Mouse (Mus musculus) cerebellum, adult 11-12 months (tissue): ENCODE data around the gene AI597479.

ENCODE experiments used
- DNase-seq: peaks from one replicate; pipeline ENCODE4 v3.0.0; 2022

The AI597479 gene

DNA sequence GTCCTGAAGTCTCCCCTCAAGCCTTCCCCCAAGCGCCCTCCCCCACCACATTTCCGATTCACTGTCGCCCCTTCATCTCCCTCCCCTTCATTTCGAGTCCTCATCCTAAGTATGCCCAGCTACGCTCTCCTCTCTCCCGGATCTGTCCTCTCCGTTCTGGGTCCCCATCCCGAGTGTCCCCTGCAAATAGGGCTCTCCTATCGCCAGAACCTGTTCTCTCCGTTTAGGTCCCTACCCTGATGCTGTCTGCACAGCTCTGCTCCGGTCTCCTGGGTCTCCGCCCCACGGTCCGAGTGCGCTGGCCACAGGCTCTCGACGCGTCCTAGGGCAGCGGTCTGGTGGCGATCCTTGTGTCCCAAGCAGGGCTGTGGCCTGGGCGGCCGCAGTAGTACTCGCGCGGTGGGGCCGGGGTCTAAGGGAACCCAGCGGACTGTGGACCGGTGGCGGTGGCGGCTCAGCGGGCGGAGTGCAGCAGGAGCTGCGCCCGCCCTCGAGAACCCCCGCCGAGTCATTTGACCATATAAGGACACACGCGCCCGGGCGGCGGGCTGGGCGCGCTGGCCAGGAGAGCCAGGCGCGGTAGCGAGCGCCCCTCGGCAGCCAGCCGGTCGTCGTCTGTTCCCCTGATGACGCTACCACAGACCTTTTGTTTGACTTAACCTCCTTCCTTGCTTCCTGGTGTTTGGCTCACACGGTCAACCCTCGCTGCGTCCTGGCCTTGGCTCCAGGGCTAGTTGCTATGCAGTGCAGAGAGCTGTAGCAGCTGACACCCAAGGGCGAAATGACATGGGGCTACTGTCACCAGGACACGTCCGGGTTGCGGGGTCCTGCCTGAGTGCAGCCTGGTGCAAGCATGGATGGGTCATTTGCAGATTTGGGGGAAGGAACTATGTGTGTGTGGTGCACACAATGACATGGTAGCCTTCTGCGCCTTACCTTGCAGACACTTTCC, 65.2 kb downstream of the AI597479 start:
- DNase-seq = no peak

DNA sequence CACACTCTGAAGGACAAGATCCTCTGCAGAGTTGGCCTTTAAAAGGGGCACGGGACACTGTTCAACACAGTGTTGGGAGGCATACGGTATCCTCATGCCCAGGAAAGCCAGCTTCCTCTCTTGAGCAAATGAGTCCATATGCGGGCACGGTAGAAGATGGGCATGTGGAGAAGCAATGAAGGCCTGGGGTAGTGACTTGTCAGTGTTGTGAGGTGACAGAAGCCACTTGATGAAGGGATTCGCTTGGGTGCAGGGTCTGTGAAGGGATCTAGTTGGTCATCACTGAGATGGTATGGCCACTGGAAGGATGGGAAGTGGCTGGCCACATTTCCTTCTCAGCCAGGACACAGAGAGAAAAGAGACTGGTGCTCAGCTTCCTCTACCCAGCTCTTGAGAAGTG, 66.1 kb downstream of the AI597479 start:
- no peak for DNase-seq
